Mouse (Mus musculus) neural tube, embryonic 11.5 days (tissue): ENCODE data around the gene Ly6g6d. TPM values are rescaled to one million over a fixed set of nuclear protein-coding genes. Genes with fewer than 3 reads are reported as not detected.
A peak's percentile ranks its signal among the peaks of the same experiment; 100 is the strongest.

Source experiments
- ATAC-seq: fragments of 200-750 bp; cut with Nextera tagmentation; 2 replicates; pipeline ENCODE4 v1.8.0; 2017; ENCODE audit warnings: moderate number of reproducible peaks, mild to moderate bottlenecking, moderate TSS enrichment, moderate library complexity; ENCODE audit not compliant: insufficient read depth, low FRiP score, low TSS enrichment
- DNase-seq: peaks from one replicate; pipeline ENCODE4 v3.0.0-alpha.2; 2015; ENCODE audit warnings: low spot score
- H3K27ac ChIP-seq: fragments of 300-500 bp; sonication (generic); 2 replicates; pipeline ENCODE4 v1.5.1; 2014; ENCODE audit warnings: low read depth, mild to moderate bottlenecking, low read length
- H3K27me3 ChIP-seq: fragments of 300-500 bp; sonication (generic); 2 replicates; pipeline ENCODE4 v1.6.1; 2014; ENCODE audit warnings: mild to moderate bottlenecking, low read length, mixed read lengths; ENCODE audit not compliant: control insufficient read depth, insufficient read depth
- H3K36me3 ChIP-seq: fragments of 300-500 bp; sonication (generic); 2 replicates; pipeline ENCODE4 v1.6.1; 2014; ENCODE audit warnings: mild to moderate bottlenecking, low read length, moderate library complexity, mixed read lengths; ENCODE audit not compliant: control insufficient read depth, insufficient read depth
- H3K4me1 ChIP-seq: fragments of 300-500 bp; sonication (generic); 2 replicates; pipeline ENCODE4 v1.6.1; 2014; ENCODE audit warnings: low read length, mixed read lengths; ENCODE audit not compliant: control insufficient read depth, insufficient read depth
- H3K4me2 ChIP-seq: fragments of 300-500 bp; sonication (generic); 2 replicates; pipeline ENCODE4 v1.6.1; 2014; ENCODE audit warnings: low read depth, mild to moderate bottlenecking, moderate library complexity
- H3K4me3 ChIP-seq: fragments of 300-500 bp; sonication (generic); 2 replicates; pipeline ENCODE4 v1.5.1; 2014; ENCODE audit warnings: low read depth, low read length
- H3K9ac ChIP-seq: fragments of 300-500 bp; sonication (generic); 2 replicates; pipeline ENCODE4 v1.6.1; 2014; ENCODE audit warnings: mild to moderate bottlenecking, low read length
- H3K9me3 ChIP-seq: fragments of 300-500 bp; sonication (generic); 2 replicates; pipeline ENCODE4 v1.6.1; 2016; ENCODE audit warnings: low read length; ENCODE audit not compliant: control insufficient read depth
- WGBS: fragments of 180-500 bp; shearing (Covaris S2); extraction: QIAGEN DNeasy Blood & Tissue Kit; methylation state at CpG from one replicate; pipeline ENCODE4 v1.1.7; 2014; 5-methylcytosine and 5-hydroxymethylcytosine counted together
- polyA plus RNA-seq: library from polyadenylated mRNA; unstranded; fragments of >200 nt; fragmentation: Nextera tagmentation; extraction: Ambion mirVana; gene quantifications from 2 replicates; pipeline ENCODE4 v1.2.1, GENCODE M21; 2014

The Ly6g6d gene
- polyA plus RNA-seq, 1 experiment from 2014 or later: 1.0 TPM

DNA sequence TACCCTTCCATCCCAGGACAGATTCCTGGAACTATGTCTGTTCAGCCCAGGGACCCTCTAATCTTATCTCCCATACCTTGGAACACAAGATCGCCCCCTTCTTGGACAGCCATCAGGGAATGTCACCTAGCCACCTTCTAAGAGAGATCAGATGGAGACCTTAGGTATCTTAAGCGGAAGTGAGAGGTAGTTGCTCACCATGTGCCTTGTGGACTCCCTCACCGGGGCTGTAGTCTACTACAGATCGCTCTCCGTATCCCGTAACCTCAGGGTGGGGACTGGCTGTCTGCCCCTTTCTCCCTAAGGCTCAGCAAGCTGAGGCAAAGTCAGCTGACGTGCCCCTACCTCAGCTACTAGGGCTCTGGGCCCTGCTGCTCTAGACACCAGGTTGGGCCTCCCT lies 26.2 kb upstream of the Ly6g6d start:
- no peak overlapping the region for H3K4me2 ChIP-seq
- H3K9ac ChIP-seq: no peak overlapping the region
- H3K4me1 ChIP-seq: no peaks in the 10 kb centered on the region
- WGBS: 90% methylated on average over 7 of the region's 7 CpGs
- H3K36me3 ChIP-seq: peaks cover 13% of the 10 kb centered on the region
- no peaks in the 10 kb centered on the region for H3K27me3 ChIP-seq
- H3K9me3 ChIP-seq: no peaks in the 10 kb centered on the region
- no peak overlapping the region for H3K4me3 ChIP-seq
- DNase-seq: no peak
- H3K27ac ChIP-seq: no peak overlapping the region
- ATAC-seq: no peak

DNA sequence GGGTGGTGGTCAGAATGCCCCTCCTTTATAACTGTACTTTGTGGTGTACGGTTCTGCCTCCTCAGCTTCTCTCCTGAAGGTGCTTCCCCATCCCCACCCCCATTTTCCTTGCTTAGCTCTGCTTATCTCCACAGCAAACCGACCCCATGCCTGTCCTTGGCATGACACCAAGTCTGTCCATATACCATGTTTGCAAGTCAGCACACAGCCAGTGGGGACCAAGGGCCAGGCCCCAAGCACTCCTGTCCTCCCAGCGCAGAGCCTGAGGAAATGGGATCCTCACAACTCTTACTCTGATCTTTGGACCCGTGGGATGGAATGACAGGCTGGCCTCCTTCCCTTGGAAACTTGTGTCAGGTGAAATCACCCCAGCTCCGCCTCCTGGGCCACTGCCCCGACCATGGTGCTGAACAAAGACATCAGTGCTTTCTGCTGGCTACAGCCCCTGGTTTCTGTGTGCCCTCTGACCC lies 25.4 kb upstream of the Ly6g6d start:
- WGBS: 71% methylated on average over 6 of the region's 6 CpGs
- 0 out of 2 replicates have a peak overlapping the region, but pooled peaks have one; percentile 4 for H3K9ac ChIP-seq
- ATAC-seq (no peak), DNase-seq (no peak)
- H3K4me1 ChIP-seq: no peaks in the 10 kb centered on the region
- no peaks in the 10 kb centered on the region for H3K9me3 ChIP-seq
- no peak overlapping the region for H3K27ac ChIP-seq
- peaks cover 15% of the 10 kb centered on the region for H3K36me3 ChIP-seq
- H3K4me3 ChIP-seq: no peak overlapping the region
- no peaks in the 10 kb centered on the region for H3K27me3 ChIP-seq
- H3K4me2 ChIP-seq: no peak overlapping the region

DNA sequence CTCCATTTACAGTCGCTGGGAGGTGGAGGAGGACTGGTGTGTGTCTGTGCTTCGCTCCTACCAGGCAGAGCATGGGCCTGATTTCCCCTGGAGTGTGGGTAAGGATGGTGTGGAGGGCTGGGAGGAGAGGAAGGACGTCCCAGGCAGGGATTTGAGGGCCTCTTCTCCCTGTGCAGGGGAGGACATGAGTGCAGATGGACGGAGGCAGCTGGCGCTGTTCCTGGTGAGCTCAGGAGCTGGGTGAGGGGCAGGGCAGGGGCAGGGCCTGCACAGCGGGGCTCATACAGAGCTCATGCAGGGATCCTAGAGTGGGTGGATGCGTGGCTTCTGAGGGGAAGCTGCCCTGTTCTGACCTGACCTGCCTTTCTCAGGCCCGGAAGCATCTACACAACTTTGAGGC lies 24.4 kb upstream of the Ly6g6d start:
- DNase-seq (no peak), ATAC-seq (no peak)
- 82% methylated on average over 8 of the region's 8 CpGs for WGBS
- Histone ChIP-seq H3K36me3 (peaks cover 15% of the 10 kb centered on the region), H3K4me3 (no peak overlapping the region), H3K27ac (no peak overlapping the region), H3K4me2 (no peak overlapping the region), H3K9me3 (no peaks in the 10 kb centered on the region), H3K4me1 (no peaks in the 10 kb centered on the region), H3K9ac (no peak overlapping the region), H3K27me3 (no peaks in the 10 kb centered on the region)

DNA sequence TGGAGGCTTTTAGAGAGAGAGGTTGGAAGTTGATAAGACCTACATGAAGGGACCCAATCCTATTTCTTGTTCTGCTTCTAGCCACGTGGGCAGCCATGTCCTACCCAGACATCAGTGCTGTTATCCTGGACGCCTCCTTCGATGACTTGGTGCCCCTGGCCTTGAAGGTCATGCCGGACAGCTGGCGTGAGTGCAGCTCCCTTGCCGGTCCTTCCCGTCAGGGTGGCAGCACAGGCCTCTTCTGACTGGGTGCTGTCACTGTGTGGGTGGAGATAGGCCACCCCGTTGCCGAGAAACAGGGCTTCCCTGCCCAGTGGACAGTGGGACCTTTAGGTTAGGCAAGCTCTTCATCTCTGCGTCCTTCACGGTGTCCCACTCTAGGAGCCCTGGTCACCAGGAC lies 23.3 kb upstream of the Ly6g6d start:
- H3K36me3 ChIP-seq: peaks cover 20% of the 10 kb centered on the region
- DNase-seq: no peak
- H3K27me3 ChIP-seq: no peaks in the 10 kb centered on the region
- no peak for ATAC-seq
- no peak overlapping the region for H3K4me3 ChIP-seq
- no peaks in the 10 kb centered on the region for H3K9me3 ChIP-seq
- H3K9ac ChIP-seq: no peak overlapping the region
- H3K4me2 ChIP-seq: no peak overlapping the region
- no peaks in the 10 kb centered on the region for H3K4me1 ChIP-seq
- H3K27ac ChIP-seq: no peak overlapping the region
- 94% methylated on average over 11 of the region's 11 CpGs for whole genome bisulfite sequencing

DNA sequence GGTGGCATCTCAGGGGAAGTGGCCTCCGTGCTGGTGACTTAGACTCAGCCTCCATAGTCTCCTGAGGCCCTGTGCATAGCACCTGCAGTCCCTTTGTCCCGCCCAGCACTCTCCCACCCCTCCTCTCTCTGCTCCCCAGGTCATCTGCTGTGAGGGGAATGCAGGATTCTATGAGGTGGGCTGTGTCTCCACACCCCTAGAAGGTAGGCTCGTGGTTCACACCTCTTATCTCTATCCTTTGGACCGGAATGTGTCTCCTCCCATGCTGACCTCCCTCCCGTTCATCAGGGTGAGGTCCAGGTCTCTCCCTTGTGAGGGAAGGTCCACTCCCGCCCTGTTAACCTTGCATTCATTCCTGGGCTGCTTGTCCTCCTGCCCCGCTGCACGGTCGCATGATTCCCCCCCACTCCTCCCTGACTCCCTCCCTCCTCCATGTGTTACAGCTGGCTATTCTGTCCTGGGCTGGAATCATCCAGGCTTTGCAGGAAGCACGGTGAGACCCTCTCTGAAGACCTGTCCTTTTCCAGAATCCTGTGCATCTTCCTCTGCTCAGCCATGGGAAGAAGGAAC lies 22.4 kb upstream of the Ly6g6d start:
- Histone ChIP-seq H3K4me3 (no peak overlapping the region), H3K4me2 (no peak overlapping the region), H3K36me3 (peaks cover 20% of the 10 kb centered on the region), H3K27me3 (no peaks in the 10 kb centered on the region), H3K27ac (no peak overlapping the region), H3K9me3 (no peaks in the 10 kb centered on the region), H3K9ac (no peak overlapping the region), H3K4me1 (no peaks in the 10 kb centered on the region)
- WGBS: 77% methylated on average over 10 of the region's 10 CpGs
- no peak for ATAC-seq
- DNase-seq: no peak

DNA sequence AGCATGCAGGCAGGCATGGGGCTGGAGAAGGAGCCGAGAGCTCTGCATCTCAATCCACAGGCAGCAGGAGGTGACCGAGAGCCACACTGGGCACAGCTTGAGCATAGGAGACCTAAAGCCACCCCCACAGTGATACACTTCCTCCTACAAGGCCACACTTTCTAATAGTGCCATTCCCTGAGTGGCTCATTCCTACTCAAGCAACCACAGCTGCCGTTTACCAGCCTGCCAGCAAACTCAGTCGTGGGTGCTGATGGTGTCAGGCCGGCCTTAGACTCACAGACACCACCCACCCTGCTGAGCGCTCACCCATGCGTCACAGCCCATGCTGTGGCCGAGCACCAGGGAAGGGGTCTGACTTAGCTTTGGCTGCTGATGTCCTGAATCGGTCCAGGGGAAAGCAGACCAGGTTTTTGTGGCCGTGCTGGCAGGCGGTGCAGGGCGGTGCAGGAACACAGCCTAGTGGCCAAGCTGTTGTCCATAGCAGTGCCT lies 19.3 kb upstream of the Ly6g6d start:
- Histone ChIP-seq H3K9ac (no peak overlapping the region; the same call in 1 of the 2 replicates), H3K27me3 (no peaks in the 10 kb centered on the region), H3K27ac (no peak overlapping the region), H3K36me3 (peaks cover 20% of the 10 kb centered on the region), H3K9me3 (no peaks in the 10 kb centered on the region), H3K4me3 (no peak overlapping the region), H3K4me1 (no peaks in the 10 kb centered on the region), H3K4me2 (no peak overlapping the region)
- 88% methylated on average over 12 of the region's 12 CpGs for WGBS
- DNase-seq (no peak), ATAC-seq (no peak)

DNA sequence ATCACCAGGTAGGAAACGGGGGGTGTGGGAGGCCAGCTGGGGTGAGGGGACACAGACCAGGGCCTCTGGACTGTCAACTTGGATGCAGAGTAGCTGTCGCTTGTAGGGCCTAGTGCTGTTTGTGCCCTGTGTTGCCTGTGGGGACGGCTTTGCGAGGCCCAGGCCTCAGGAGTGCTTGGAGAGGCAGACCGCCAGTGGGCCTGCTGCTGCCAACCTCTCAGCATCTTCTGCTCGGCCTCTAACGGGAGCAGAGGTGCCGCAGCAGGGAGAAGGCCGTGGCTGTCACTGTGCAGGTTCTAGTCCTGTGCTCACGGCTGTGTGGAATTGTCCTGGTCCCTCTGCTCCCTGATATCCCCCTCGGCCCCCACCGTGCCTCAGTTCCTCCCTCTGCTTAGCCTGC lies 18.7 kb upstream of the Ly6g6d start:
- H3K27me3 ChIP-seq: no peaks in the 10 kb centered on the region
- no peaks in the 10 kb centered on the region for H3K9me3 ChIP-seq
- no peak overlapping the region; the same call in 1 of the 2 replicates for H3K9ac ChIP-seq
- no peaks in the 10 kb centered on the region for H3K4me1 ChIP-seq
- no peak overlapping the region for H3K4me3 ChIP-seq
- no peak for DNase-seq
- 86% methylated on average over 12 of the region's 12 CpGs for WGBS
- ATAC-seq: no peak
- H3K27ac ChIP-seq: no peak overlapping the region
- no peak overlapping the region for H3K4me2 ChIP-seq
- peaks cover 16% of the 10 kb centered on the region for H3K36me3 ChIP-seq

DNA sequence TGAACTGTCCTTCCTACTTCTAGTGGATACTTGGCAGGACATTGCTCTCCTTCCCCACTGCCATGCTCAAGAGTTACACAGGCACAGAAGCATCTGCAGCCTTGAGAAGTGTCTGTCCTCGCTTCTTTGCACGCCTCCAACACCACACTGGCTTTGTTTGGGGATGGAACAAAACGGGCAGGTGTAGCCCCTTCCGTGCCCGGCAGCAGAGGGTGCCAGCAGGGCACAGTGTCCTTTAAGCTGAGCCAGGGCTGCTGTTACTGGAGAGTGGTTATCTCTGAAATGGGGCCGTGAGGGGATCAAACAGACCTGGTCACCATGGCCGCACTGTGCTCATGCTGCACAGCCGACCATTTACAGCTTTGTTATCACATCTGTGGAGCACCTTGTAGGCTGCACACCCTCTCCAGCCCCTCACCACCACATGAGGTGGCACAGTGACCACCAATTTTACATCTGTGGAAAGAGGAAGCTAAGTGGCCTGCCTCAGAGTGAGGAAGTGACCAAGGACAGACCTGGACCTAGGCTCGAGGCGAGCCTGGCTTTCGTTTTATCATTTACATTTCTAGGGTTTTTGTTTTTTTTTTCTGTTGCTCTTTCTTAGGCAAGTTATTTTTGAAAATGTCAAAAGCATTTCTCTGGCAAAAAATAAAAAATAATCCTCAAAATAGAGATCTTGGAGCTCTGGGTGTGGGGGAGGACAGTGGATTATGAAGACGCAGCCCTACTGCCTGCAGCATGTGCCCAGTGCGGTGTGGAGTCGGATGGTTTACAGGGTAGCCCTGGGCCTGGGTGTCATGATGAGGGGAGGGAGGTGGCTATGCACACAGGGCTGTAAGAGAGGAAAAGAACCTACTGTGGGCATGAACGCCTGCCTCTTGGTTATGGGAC lies 16.9 kb upstream of the Ly6g6d start:
- WGBS: 92% methylated on average over 15 of the region's 15 CpGs
- no peak for DNase-seq
- H3K36me3 ChIP-seq: peaks cover 13% of the 10 kb centered on the region
- no peak for ATAC-seq
- no peaks in the 10 kb centered on the region for H3K27me3 ChIP-seq
- H3K4me1 ChIP-seq: peaks cover 6% of the 10 kb centered on the region; the same call in 1 of the 2 replicates
- H3K4me3 ChIP-seq: no peak overlapping the region
- H3K9me3 ChIP-seq: no peaks in the 10 kb centered on the region
- no peak overlapping the region for H3K4me2 ChIP-seq
- H3K27ac ChIP-seq: no peak overlapping the region
- H3K9ac ChIP-seq: no peak overlapping the region
